In genomic region chr3:32737172-32737655, GRCm38 (mm10) we compare ENCODE assay signal across 8 mouse cellular contexts. TPM values are rescaled to one million over a fixed set of nuclear protein-coding genes. Genes with fewer than 3 reads are reported as not detected.
A peak's percentile ranks its signal among the peaks of the same experiment; 100 is the strongest.
DNase-seq lines count a peak whose midpoint lies in the region; ATAC-seq and TF ChIP-seq lines count a peak whose summit lies in the region.

TSS of gene Mrpl47 (minus strand) at chr3:32737605.

- H3K4me1 ChIP-seq in kidney, embryonic 15.5 days: peaks cover 23% of the 10 kb centered on the region
- peaks cover 29% of the 10 kb centered on the region for H3K4me1 ChIP-seq in forebrain, embryonic 13.5 days
- H3K4me1 ChIP-seq in hindbrain, embryonic 12.5 days: peaks cover 22% of the 10 kb centered on the region
- H3K4me1 ChIP-seq in liver, embryonic 14.5 days (replicated peaks; ENCODE audit: control insufficient read depth in 2 of 2, insufficient read depth in 2 of 2, low read length in 1 of 2): peaks cover 12 to 14% of the 10 kb centered on the region in 2 experiments

- peaks cover 46% of the 10 kb centered on the region for H3K36me3 ChIP-seq in kidney, embryonic 15.5 days
- H3K36me3 ChIP-seq in forebrain, embryonic 13.5 days (ENCODE audit: poor library complexity, severe bottlenecking): peaks cover 18% of the 10 kb centered on the region
- H3K36me3 ChIP-seq in hindbrain, embryonic 12.5 days: peaks cover 24% of the 10 kb centered on the region
- peaks cover 7% of the 10 kb centered on the region for H3K36me3 ChIP-seq in liver, embryonic 14.5 days (replicated peaks; ENCODE audit: control insufficient read depth, insufficient read depth, low read depth)

- CTCF ChIA-PET in Patski (lab: Charles Lee): interaction anchor here (1.2 to 1.3 kb wide), 2 partner anchors 8 to 21 kb away, joined by 3 to 4 read pairs; no protein-coding TSS in a partner anchor

- H3K4me2 ChIP-seq in kidney, embryonic 15.5 days: peak within 1 kb of the TSS; percentile 73
- peak within 1 kb of the TSS; percentile 85 for H3K4me2 ChIP-seq in forebrain, embryonic 13.5 days
- H3K4me2 ChIP-seq in hindbrain, embryonic 12.5 days (replicated peaks): peak within 1 kb of the TSS; percentile 84
- H3K4me2 ChIP-seq in liver, embryonic 14.5 days (ENCODE audit: low read depth): peak within 1 kb of the TSS; percentile 76

- WGBS in kidney, embryonic 15.5 days: under 1% methylated on average over 31 of the region's 31 CpGs
- WGBS in forebrain, embryonic 13.5 days: under 1% methylated on average over 31 of the region's 31 CpGs
- under 1% methylated on average over 31 of the region's 31 CpGs for WGBS in hindbrain, embryonic 12.5 days
- under 1% methylated on average over 31 of the region's 31 CpGs for WGBS in liver, embryonic 14.5 days (ENCODE audit: insufficient replicate concordance)

- H3K27me3 ChIP-seq in kidney, embryonic 15.5 days: no peaks in the 10 kb centered on the region
- H3K27me3 ChIP-seq in Patski: no peaks in the 10 kb centered on the region
- no peaks in the 10 kb centered on the region for H3K27me3 ChIP-seq in forebrain, embryonic 13.5 days
- H3K27me3 ChIP-seq in hindbrain, embryonic 12.5 days: no peaks in the 10 kb centered on the region
- H3K27me3 ChIP-seq in liver, embryonic 14.5 days (ENCODE audit: control insufficient read depth, insufficient read depth, low read length): no peaks in the 10 kb centered on the region

- ATAC-seq in kidney, embryonic 15.5 days (replicated peaks; ENCODE audit: low FRiP score): peak; percentile 65
- ATAC-seq in Patski: peak; percentile 33
- ATAC-seq in forebrain, embryonic 13.5 days: no peak
- ATAC-seq in hindbrain, embryonic 12.5 days (ENCODE audit: low FRiP score): peak; percentile 79
- ATAC-seq in liver, embryonic 14.5 days (ENCODE audit: insufficient read depth): peak; percentile 28

- H3K4me3 ChIP-seq in kidney, embryonic 15.5 days (replicated peaks): peak within 1 kb of the TSS; percentile 82
- peak within 1 kb of the TSS; percentile 96 for H3K4me3 ChIP-seq in forebrain, embryonic 13.5 days
- peak within 1 kb of the TSS; percentile 91 for H3K4me3 ChIP-seq in hindbrain, embryonic 12.5 days
- H3K4me3 ChIP-seq in liver, embryonic 14.5 days (ENCODE audit: insufficient read depth in 1 of 2, low read depth in 2 of 2, low read length in 2 of 2): peak within 1 kb of the TSS; percentile 93 to 97

- no peak for TF ChIP-seq CTCF in Patski (IDR thresholded peaks at IDR 0.05)
- no peak for TF ChIP-seq CTCF in liver, embryonic 14.5 days (IDR thresholded peaks at IDR 0.05; ENCODE audit: low read depth)

- peak within 1 kb of the TSS; percentile 79 for H3K9ac ChIP-seq in kidney, embryonic 15.5 days
- peak within 1 kb of the TSS; percentile 81 for H3K9ac ChIP-seq in forebrain, embryonic 13.5 days
- peak within 1 kb of the TSS; percentile 79 for H3K9ac ChIP-seq in hindbrain, embryonic 12.5 days
- H3K9ac ChIP-seq in liver, embryonic 14.5 days (replicated peaks): peak within 1 kb of the TSS; percentile 75

- DNase-seq in kidney, postnatal 25 days: no peak
- DNase-seq in Patski (ENCODE audit: low read depth, low spot score): no peak
- DNase-seq in liver, embryonic 14.5 days (ENCODE audit: low read depth in 3 of 3, low spot score in 3 of 3): peak in 1 of 3 experiments; percentile 4
- no peak for DNase-seq in ovary, adult 18-20 months (ENCODE audit: low spot score)
- DNase-seq in right cerebral cortex, postnatal 4 days: no peak

- no peaks in the 10 kb centered on the region for H3K9me3 ChIP-seq in kidney, embryonic 15.5 days (replicated peaks)
- no peaks in the 10 kb centered on the region for H3K9me3 ChIP-seq in forebrain, embryonic 13.5 days (replicated peaks)
- no peaks in the 10 kb centered on the region for H3K9me3 ChIP-seq in hindbrain, embryonic 12.5 days (replicated peaks)
- H3K9me3 ChIP-seq in liver, embryonic 14.5 days (ENCODE audit: control insufficient read depth, low read length): no peaks in the 10 kb centered on the region

- H3K27ac ChIP-seq in kidney, embryonic 15.5 days: peak within 1 kb of the TSS; percentile 91
- peak within 1 kb of the TSS; percentile 85 for H3K27ac ChIP-seq in forebrain, embryonic 13.5 days
- peak within 1 kb of the TSS; percentile 88 for H3K27ac ChIP-seq in hindbrain, embryonic 12.5 days
- peak within 1 kb of the TSS; percentile 48 for H3K27ac ChIP-seq in liver, embryonic 14.5 days

- in situ Hi-C loops in Patski (cut with MboI; ENCODE audit: low pct_unique_long_range_greater_than_20kb): no loop called here

- POLR2A ChIA-PET in Patski (lab: Charles Lee): interaction anchor here (0.6 to 1.7 kb wide), 4 partner anchors 13 to 209 kb away, joined by 3 to 4 read pairs (median 4); no protein-coding TSS in a partner anchor

- no peak for TF ChIP-seq EP300 in liver, embryonic 14.5 days (IDR thresholded peaks at IDR 0.05; ENCODE audit: low read depth)

RNA-seq across cellular contexts. Expression of gene Mrpl47, which starts in this region (rescaled TPM):
- 39.8 and 40.1 TPM in 2 replicates for polyA plus RNA-seq in kidney, embryonic 15.5 days (2015; fragmentation: Nextera tagmentation; extraction: Ambion mirVana)
- 43.5 TPM for polyA plus RNA-seq in Patski (2021)
- polyA plus RNA-seq in forebrain, embryonic 13.5 days (2015; fragmentation: Nextera tagmentation; extraction: Ambion mirVana): 37.3 and 39.0 TPM in 2 replicates
- 33.7 and 38.8 TPM in 2 replicates for polyA plus RNA-seq in hindbrain, embryonic 12.5 days (2016; fragmentation: Nextera tagmentation; extraction: Ambion mirVana)
- polyA plus RNA-seq in liver, embryonic 14.5 days (2012; rRNA removed): 5.5 and 8.4 TPM in 2 replicates
- polyA plus RNA-seq in liver, embryonic 14.5 days (2014; fragmentation: Nextera tagmentation; extraction: Ambion mirVana): 24.0 and 24.7 TPM in 2 replicates
